Mouse (Mus musculus) MEL (cell line): ENCODE measurements at regions not wholly inside any gene's neighbourhood (a gene's known extent, or its start where the extent isn't known, plus 50 kb on each side); places are given as distances from the start of the nearest gene placed in this dataset.

ENCODE experiments used
- MYC ChIP-seq: IDR thresholded peaks from 2 replicates; pipeline ENCODE4 v1.6.1; 2011; ENCODE audit warnings: low read depth, mild to moderate bottlenecking, low read length, improper control_type of control experiment, moderate library complexity
- RCOR1 ChIP-seq: IDR thresholded peaks from 2 replicates; pipeline ENCODE4 v1.6.1; 2012; ENCODE audit warnings: low read depth, mild to moderate bottlenecking, inconsistent platforms, low read length, improper control_type of control experiment

DNA sequence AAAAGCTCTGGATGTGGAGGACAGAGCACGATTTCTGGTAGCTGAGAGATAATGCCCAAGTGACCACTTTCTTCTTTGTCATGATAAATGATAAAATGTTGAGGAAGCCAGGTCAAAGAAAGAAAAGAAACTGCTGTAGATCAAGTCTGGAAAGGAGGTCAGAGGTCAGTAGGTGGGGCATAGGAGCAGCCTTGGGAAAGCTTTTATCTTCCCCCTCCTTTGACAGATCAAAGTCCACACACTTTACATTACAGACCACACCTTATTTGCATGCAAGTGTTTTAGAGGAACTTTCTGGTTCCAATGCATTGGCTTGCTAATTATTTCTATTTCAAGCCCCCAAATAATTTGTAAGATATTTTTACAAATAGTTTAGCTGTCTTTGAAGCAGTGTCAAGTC lies 182.4 kb upstream of the Elavl2 start:
- TF ChIP-seq RCOR1 (no peak), MYC (no peak)
